Mouse (Mus musculus) heart, postnatal 0 days (tissue): ENCODE measurements around the gene Neil1. TPM values are rescaled to one million over a fixed set of nuclear protein-coding genes. Genes with fewer than 3 reads are reported as not detected.
A peak's percentile ranks its signal among the peaks of the same experiment; 100 is the strongest.

Source experiments
- ATAC-seq: fragments of 200-750 bp; cut with Nextera tagmentation; 2 replicates; pipeline ENCODE4 v1.8.0; 2017; ENCODE audit warnings: low read depth, moderate number of reproducible peaks, moderate library complexity; ENCODE audit not compliant: insufficient read depth
- DNase-seq: peaks from one replicate; pipeline ENCODE4 v3.0.0-alpha.2; 2016; ENCODE audit warnings: low spot score
- H3K27ac ChIP-seq: fragments of 300-500 bp; sonication (generic); 2 replicates; pipeline ENCODE4 v1.5.1; 2014; ENCODE audit warnings: low read depth, mild to moderate bottlenecking
- H3K27me3 ChIP-seq: fragments of 300-500 bp; sonication (generic); 2 replicates; pipeline ENCODE4 v1.6.1; 2014; ENCODE audit warnings: low read length, mixed read lengths; ENCODE audit not compliant: control insufficient read depth, insufficient read depth
- H3K36me3 ChIP-seq: fragments of 300-500 bp; sonication (generic); replicated peaks from 2 replicates; pipeline ENCODE4 v1.6.1; 2014; ENCODE audit warnings: low read length, mixed read lengths; ENCODE audit not compliant: control insufficient read depth, insufficient read depth
- H3K4me1 ChIP-seq: fragments of 300-500 bp; sonication (generic); 2 replicates; pipeline ENCODE4 v1.6.1; 2014; ENCODE audit warnings: antibody characterized with exemption; ENCODE audit not compliant: control insufficient read depth, insufficient read depth
- H3K4me2 ChIP-seq: fragments of 300-500 bp; sonication (generic); 2 replicates; pipeline ENCODE4 v1.6.1; 2014; ENCODE audit warnings: low read depth, mild to moderate bottlenecking, low read length, moderate library complexity
- H3K4me3 ChIP-seq: fragments of 300-500 bp; sonication (generic); 2 replicates; pipeline ENCODE4 v1.5.1; 2014; ENCODE audit warnings: low read depth, low read length
- H3K9ac ChIP-seq: fragments of 300-500 bp; sonication (generic); replicated peaks from 2 replicates; pipeline ENCODE4 v1.6.1; 2014; ENCODE audit warnings: low read depth, low read length, mixed read lengths
- H3K9me3 ChIP-seq: fragments of 300-500 bp; sonication (generic); replicated peaks from 2 replicates; pipeline ENCODE4 v1.6.1; 2016; ENCODE audit warnings: low read length; ENCODE audit not compliant: control insufficient read depth
- CTCF ChIP-seq: IDR thresholded peaks from 2 replicates; pipeline ENCODE4 v1.5.1; 2016; ENCODE audit warnings: antibody characterized with exemption, control low read depth, low read depth
- EP300 ChIP-seq: IDR thresholded peaks from 2 replicates; pipeline ENCODE4 v1.6.1; 2016; ENCODE audit warnings: antibody characterized with exemption, low read depth
- WGBS: fragments of 180-500 bp; shearing (Covaris S2); extraction: QIAGEN DNeasy Blood & Tissue Kit; methylation state at CpG from one replicate; pipeline ENCODE4 v1.1.7; 2014; 5-methylcytosine and 5-hydroxymethylcytosine counted together
- polyA plus RNA-seq: library from polyadenylated mRNA; unstranded; fragments of >200 nt; fragmentation: Nextera tagmentation; extraction: Ambion mirVana; gene quantifications from 2 replicates; pipeline ENCODE4 v1.2.1, GENCODE M21; 2015
- total RNA-seq: library from RNA; depleted of rRNA; stranded (reverse); fragments of >200 nt; gene quantifications from 2 replicates; pipeline ENCODE4 v1.2.3, GENCODE M21; 2014; ENCODE audit warnings: low replicate concordance

Neil1 gene
- total and polyA plus RNA-seq, 2 experiments from 2014 or later = 5.1 to 13.6 TPM

DNA sequence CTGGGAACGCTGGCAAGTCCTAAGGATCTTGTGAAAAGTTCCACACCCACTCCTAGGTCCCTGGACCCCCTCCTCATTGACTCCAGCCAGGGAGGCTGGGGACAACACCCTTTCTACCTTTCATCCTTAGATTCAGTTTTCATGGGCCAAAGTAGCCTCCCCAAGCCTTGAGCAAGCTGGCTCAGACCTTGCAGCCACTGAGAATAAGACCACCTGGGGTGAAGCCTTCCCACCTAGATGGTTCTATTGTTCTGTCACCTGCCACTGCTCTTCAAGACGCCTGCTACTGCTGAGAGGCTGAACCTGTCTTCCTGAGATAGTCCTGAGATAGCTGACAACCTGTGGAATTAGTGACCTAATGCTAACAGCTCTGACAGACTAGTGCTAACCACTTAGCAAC is 15.0 kb upstream of the Neil1 start:
- H3K27me3 ChIP-seq = no peaks in the 10 kb centered on the region
- H3K4me2 ChIP-seq = no peak overlapping the region
- H3K9me3 ChIP-seq = no peaks in the 10 kb centered on the region
- H3K9ac ChIP-seq = no peak overlapping the region
- H3K4me1 ChIP-seq = no peaks in the 10 kb centered on the region
- 27% methylated on average over 2 of the region's 2 CpGs for WGBS
- DNase-seq (no peak), ATAC-seq (no peak)
- H3K27ac ChIP-seq = no peak overlapping the region
- no peak for TF ChIP-seq CTCF
- no peak for TF ChIP-seq EP300
- no peak overlapping the region for H3K4me3 ChIP-seq
- H3K36me3 ChIP-seq = no peaks in the 10 kb centered on the region

DNA sequence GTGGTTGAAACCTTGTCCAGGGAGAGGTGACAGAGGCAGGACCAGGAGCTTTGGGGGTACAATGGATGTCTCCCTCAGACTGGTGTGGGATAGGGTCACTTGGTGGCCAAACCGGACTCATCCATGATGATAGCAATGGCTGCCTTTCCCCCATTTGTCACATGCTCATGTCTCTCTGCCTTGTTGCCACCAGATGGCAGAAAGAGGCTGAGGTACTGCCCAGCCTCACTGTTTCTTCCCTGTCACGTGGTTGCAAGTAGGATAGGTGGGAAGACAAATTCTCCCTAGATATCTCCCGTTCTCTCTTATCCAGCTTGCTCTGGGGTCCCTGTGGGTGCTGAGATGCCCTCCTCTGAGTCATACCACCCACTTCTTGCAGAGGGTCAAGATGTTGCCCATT is 14.4 kb upstream of the Neil1 start:
- ATAC-seq (peak; percentile 43; the same call in 1 of the 2 replicates), DNase-seq (peak; percentile 49)
- H3K9me3 ChIP-seq = no peaks in the 10 kb centered on the region
- H3K4me1 ChIP-seq = peaks cover 4% of the 10 kb centered on the region; the same call in 1 of the 2 replicates
- WGBS = 7% methylated on average over 3 of the region's 3 CpGs
- no peak overlapping the region for H3K27ac ChIP-seq
- no peak overlapping the region for H3K4me2 ChIP-seq
- no peaks in the 10 kb centered on the region for H3K27me3 ChIP-seq
- no peaks in the 10 kb centered on the region for H3K36me3 ChIP-seq
- no peak overlapping the region for H3K9ac ChIP-seq
- TF ChIP-seq EP300 (no peak), CTCF (peak; percentile 73)
- H3K4me3 ChIP-seq = no peak overlapping the region

DNA sequence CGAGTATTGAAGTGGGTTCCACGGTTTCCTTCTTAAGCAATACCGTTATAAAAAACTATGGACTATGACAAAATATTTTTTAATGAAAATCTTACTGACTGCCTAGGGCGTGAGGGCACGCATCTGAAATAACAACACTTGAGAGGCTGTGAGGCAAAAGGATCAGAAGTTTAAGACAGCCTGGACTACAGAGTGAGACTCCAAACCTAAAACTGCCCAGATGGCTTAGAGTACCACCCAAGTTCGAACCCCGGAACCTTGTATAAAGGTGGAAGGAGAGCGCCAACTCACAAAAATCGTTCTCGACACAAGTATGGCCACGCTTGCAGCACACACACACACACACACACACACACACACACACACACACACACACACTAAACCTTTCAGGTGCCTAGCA is 10.4 kb upstream of the Neil1 start:
- peaks cover 13% of the 10 kb centered on the region for H3K36me3 ChIP-seq
- DNase-seq = no peak
- peaks cover 5% of the 10 kb centered on the region; the same call in 1 of the 2 replicates for H3K4me1 ChIP-seq
- ATAC-seq = no peak
- TF ChIP-seq CTCF (no peak), EP300 (no peak)
- no peak overlapping the region for H3K9ac ChIP-seq
- no peaks in the 10 kb centered on the region for H3K27me3 ChIP-seq
- H3K9me3 ChIP-seq = no peaks in the 10 kb centered on the region
- 41% methylated on average over 11 of the region's 11 CpGs for whole genome bisulfite sequencing
- H3K4me2 ChIP-seq = peak overlapping the region; percentile 89
- H3K4me3 ChIP-seq = peak overlapping the region; percentile 63
- H3K27ac ChIP-seq = no peak overlapping the region

DNA sequence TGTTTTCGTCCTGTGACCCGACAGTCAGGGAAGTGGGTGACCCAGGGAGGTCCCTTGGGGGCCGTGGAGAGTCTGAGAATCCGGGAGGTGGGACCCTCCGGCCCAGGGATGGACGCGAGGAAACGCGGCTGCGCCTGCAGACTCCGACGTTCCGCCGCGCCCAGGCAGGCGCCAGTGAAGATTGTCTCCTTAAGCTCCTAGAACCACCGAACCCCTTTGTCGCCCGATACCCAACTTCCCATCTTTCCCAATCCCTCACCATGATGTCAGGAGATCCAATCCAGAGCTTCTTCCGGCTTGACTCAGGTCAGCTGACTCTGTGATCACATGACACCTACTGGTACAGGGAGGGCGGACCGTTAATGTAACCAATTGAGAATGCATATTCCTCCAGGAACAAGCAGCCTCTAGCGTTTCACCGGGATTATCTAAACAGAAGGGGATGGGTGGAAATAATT is 9.9 kb upstream of the Neil1 start, which contains the start of gene Commd4:
Gene Commd4, minus strand, starts transcription at position 319 of the 458 bp plus-strand sequence.
- TF ChIP-seq EP300 = peak; percentile 79; the same call in 1 of the 2 replicates
- no peak for TF ChIP-seq CTCF
- peaks cover 5% of the 10 kb centered on the region; the same call in 1 of the 2 replicates for H3K4me1 ChIP-seq
- H3K9me3 ChIP-seq = no peaks in the 10 kb centered on the region
- peaks cover 13% of the 10 kb centered on the region for H3K36me3 ChIP-seq
- peak within 1 kb of the TSS; percentile 89 for H3K4me2 ChIP-seq
- peak within 1 kb of the TSS; percentile 5; the same call in 1 of the 2 replicates for H3K27ac ChIP-seq
- no peaks in the 10 kb centered on the region for H3K27me3 ChIP-seq
- H3K9ac ChIP-seq = peak within 1 kb of the TSS; percentile 48; the same call in 1 of the 2 replicates
- ATAC-seq (peak; percentile 91), DNase-seq (peak; percentile 97)
- WGBS = under 1% methylated on average over 23 of the region's 24 CpGs
- H3K4me3 ChIP-seq = peak within 1 kb of the TSS; percentile 63

DNA sequence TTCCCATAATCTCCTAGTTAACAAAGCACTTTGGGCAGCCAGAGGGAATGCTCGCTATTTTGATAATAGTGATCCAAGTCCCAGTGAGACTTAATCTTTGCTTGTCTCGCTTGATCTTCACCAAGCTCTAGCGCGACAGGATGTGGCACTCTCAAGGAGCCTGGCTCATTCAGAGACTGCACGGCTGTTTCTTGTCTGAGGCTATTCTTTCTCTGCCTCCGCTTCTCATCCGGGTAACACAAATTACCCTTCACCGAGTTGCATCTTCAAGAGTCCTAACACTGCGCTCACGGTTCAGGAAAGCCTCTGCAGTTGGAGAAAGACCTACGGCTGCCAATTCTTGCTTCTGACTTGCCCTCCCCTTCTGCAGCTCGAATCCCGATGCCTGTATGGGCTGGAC is 9.4 kb upstream of the Neil1 start:
- H3K4me2 ChIP-seq = peak overlapping the region; percentile 89
- H3K9me3 ChIP-seq = no peaks in the 10 kb centered on the region
- H3K4me3 ChIP-seq = peak overlapping the region; percentile 63
- no peaks in the 10 kb centered on the region for H3K27me3 ChIP-seq
- ATAC-seq (0 out of 2 replicates have a peak, but pooled peaks have one; percentile 4), DNase-seq (no peak)
- 23% methylated on average over 13 of the region's 13 CpGs for WGBS
- TF ChIP-seq CTCF (no peak), EP300 (no peak)
- H3K4me1 ChIP-seq = peaks cover 5% of the 10 kb centered on the region; the same call in 1 of the 2 replicates
- H3K36me3 ChIP-seq = peaks cover 13% of the 10 kb centered on the region
- H3K9ac ChIP-seq = peak overlapping the region; percentile 48; the same call in 1 of the 2 replicates
- peak overlapping the region; percentile 5; the same call in 1 of the 2 replicates for H3K27ac ChIP-seq

DNA sequence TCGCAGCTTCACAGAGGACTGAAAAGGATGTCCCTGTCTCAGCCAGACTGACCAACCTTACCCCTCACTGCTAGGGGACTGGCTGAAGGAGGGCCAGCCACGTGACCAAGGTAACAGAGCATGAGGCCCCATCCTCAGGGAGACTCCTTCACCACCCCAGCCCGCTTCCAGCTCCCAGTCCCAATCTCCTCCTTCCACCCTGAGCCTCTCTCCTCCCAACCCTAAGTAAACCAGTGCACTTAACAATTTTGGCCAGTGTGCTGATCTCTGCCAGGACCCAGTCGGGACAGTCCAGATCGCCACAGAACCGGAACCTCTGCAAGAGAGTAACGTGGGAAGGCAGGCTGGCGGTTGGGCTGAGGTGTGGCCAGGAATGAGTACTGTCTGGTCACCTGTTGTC is 8.7 kb upstream of the Neil1 start:
- TF ChIP-seq CTCF (no peak), EP300 (no peak)
- no peak overlapping the region for H3K4me3 ChIP-seq
- no peaks in the 10 kb centered on the region for H3K27me3 ChIP-seq
- H3K27ac ChIP-seq = no peak overlapping the region
- H3K4me1 ChIP-seq = peaks cover 5% of the 10 kb centered on the region; the same call in 1 of the 2 replicates
- H3K4me2 ChIP-seq = no peak overlapping the region
- no peak overlapping the region for H3K9ac ChIP-seq
- DNase-seq = no peak
- no peaks in the 10 kb centered on the region for H3K9me3 ChIP-seq
- ATAC-seq = no peak
- H3K36me3 ChIP-seq = peaks cover 13% of the 10 kb centered on the region
- 81% methylated on average over 8 of the region's 8 CpGs for WGBS
